Mouse (Mus musculus): Measurements from ENCODE around the gene Reg3d. TPM values are rescaled to one million over a fixed set of nuclear protein-coding genes. Genes with fewer than 3 reads are reported as not detected.

The Reg3d gene
- polyA plus RNA-seq, 1 experiment from 2014 or later = not detected

GRCm38 (mm10) chr6:78327798-78328197 lies 50.9 kb downstream of the Reg3d start:
- Histone ChIP-seq H3K9ac (no peak overlapping the region), H3K4me1 (replicated peaks) (no peaks in the 10 kb centered on the region), H3K4me3 (replicated peaks) (no peak overlapping the region), H3K27ac (replicated peaks) (no peak overlapping the region), H3K4me2 (no peak overlapping the region), H3K36me3 (replicated peaks) (no peaks in the 10 kb centered on the region), H3K9me3 (replicated peaks) (no peaks in the 10 kb centered on the region), H3K27me3 (no peaks in the 10 kb centered on the region)
- ATAC-seq (ENCODE audit: insufficient read depth) = no peak

Other genes with a start within 250 kb of the Reg3d start
- not detected in 2 replicates for gene Reg3b, start 8.2 kb downstream of the Reg3d start, polyA plus RNA-seq (2015; fragmentation: Nextera tagmentation; extraction: Ambion mirVana)
- not detected in 2 replicates for gene Reg3a, start 1.8 kb upstream of the Reg3d start, polyA plus RNA-seq (2015; fragmentation: Nextera tagmentation; extraction: Ambion mirVana)
- gene Reg2, start 16.8 kb upstream of the Reg3d start, polyA plus RNA-seq (2015; fragmentation: Nextera tagmentation; extraction: Ambion mirVana) = not detected in 2 replicates
- gene Reg1, start 43.8 kb upstream of the Reg3d start, polyA plus RNA-seq (2015; fragmentation: Nextera tagmentation; extraction: Ambion mirVana) = 0.67 TPM in 1 of 2 replicates, not detected in the other
- not detected in 2 replicates for gene Reg3g, start 90.0 kb upstream of the Reg3d start, polyA plus RNA-seq (2015; fragmentation: Nextera tagmentation; extraction: Ambion mirVana)